Mouse (Mus musculus) erythroblast, adult 5-6 weeks (primary cell): Measurements from ENCODE around the gene Morn3. TPM values are rescaled to one million over a fixed set of nuclear protein-coding genes. Genes with fewer than 3 reads are reported as not detected.

ENCODE experiments used
- ATAC-seq: replicated peaks from 2 replicates; pipeline ENCODE4 v1.8.0; 2016; ENCODE audit warnings: moderate number of reproducible peaks, mild to moderate bottlenecking, moderate TSS enrichment, inconsistent platforms; ENCODE audit not compliant: poor library complexity, low FRiP score, severe bottlenecking
- total RNA-seq, 2 experiments: library from RNA; stranded (forward) in 1 of 2; stranded (reverse) in 1 of 2; fragments of 150-400 nt in 1 of 2; fragments of 200-764, 138-1000 nt in 1 of 2; gene quantifications; 2 replicates each; pipeline versions ENCODE4 v1.2.3 to v1.2.4; 2015 to 2017; ENCODE audit warnings: low replicate concordance in 2 of 2

The Morn3 gene
- total RNA-seq, 2 experiments from 2014 or later, result not detected

DNA sequence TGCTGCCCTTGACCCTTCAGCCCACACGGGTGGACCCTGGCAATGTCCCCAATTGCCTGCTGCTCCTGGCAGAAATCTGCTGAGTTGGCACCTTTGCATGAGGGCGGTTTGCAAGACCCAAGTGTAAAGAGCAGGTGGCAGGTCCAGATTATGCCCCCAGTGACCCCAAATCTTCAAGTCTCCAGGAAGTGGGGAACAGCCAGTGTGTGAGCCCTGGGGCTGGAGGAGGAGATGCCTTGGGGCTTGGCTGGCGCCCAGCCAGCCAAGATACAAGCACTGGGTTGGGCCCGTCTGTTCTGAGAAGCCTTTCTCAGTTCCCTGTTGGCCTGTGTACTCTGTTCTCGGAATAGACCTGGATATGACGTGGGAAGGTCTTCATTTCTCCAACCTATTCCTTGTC, 19.4 kb downstream of the Morn3 start:
- ATAC-seq, result no peak

DNA sequence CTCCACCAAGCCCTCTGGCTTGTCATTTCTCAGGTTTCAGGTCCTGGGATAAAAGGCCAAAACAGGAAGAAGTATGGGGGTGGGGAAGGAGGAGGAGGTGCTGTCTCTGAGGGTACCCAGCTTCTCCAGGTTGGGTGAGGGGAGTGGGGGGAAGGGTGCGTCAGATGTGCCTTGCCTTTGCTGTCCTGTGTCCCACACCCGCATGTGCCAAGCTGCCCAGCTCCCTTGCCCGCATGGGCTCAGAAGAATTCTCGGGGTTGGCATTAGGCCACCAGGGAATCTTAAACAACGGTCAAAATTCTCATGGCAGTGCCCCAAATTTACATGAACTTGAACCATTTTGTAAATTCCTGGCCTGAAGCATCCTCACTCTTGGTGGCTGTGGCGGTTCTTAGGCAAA, 20.4 kb downstream of the Morn3 start:
- no peak for ATAC-seq

GRCm38 (mm10) chr5:123024965-123025573, 21.7 kb downstream of the Morn3 start:
- no peak; the same call in 1 of the 2 replicates for ATAC-seq

DNA sequence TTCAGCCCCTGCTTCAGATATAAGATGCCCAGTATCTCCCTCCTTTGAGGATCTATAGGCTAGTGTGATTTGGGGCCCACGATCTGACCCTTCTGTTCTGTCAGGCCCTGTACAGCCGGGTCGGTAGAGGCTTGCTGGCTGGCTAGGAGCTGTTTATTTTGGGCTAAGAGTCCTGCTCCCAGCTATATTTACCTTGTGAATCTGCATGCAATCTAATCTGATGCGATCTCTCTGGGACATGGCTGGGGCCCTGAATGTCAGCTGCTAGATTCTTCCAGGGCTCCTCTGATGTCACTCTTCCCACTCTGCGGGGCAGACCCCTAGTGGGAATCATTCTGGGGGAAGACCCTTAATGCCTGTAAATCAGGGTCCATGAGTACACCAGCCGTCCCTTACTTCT, 22.5 kb downstream of the Morn3 start:
- no peak for ATAC-seq

- no peak for ATAC-seq
Measured at GRCm38 (mm10) chr5:123023049-123023448, 23.8 kb downstream of the Morn3 start.

DNA sequence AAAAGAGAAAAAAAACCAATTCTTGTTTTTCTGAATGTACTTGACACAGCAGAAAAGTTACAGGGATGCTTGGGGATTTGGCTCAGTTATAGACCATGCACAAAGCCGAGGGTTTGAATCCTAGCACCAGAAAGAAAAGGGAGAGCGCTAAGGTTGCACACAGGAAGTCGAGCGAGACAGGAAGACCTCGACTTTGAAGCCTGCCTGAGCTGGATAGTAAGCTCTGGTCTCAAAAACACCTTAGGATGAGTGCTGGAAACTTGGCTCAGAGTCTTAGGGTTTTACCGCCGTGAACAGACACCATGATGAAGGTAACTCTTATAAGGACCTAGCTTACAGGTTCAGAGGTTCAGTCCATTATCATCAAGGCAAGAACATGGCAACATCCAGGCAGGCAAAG, 25.4 kb downstream of the Morn3 start:
- no peak for ATAC-seq

DNA sequence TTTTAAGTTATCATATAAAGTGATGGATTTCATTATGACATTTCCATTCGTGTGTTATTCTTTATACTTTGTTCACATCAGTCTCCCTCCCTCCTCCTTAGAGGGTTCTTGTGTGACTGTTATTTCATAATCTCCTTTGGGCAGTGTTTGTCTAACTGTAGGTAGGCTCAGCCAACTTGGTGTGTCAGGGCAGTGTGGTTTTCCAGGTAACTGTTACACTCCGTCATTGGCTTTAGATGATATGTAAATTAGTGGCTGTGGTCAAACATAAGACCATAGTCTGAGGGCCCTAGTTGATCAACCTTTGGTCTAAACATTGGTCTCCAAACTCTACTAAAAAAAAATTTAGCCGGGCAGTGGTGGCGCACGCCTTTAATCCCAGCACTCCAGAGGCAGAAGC, 26.4 kb downstream of the Morn3 start:
- no peak for ATAC-seq

DNA sequence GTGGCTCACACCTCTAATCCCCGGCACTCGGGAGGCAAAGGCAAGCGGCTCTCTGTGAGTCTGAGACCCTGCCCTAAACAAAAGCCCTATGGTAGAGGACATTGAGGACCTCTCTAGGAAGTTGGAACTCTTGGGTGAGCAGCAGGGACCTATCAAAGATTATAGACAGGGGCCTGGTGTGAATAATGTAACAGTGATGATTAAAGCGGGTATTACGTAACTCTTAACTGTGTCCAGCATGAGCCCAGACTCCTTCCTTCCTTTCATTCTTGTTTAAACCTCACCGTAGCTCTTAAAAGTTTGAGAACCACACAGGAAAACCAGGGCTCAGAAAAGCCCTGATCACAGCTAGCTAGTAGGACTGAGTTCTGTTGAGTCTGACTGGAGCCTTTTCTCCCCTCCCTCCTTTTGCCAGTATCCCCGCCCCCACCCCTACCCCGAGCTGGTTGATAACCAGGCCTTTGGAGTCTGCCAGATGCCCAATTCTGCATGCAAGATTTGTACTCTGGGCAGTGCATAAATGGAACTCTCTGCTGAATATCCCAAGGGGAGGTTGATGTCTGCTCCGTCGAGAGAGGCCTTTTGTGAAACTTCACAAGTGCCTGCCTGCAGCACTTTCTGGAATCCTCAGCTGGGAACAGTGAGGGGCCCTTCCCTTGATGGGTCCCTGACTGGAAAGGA, 27.3 kb downstream of the Morn3 start:
- no peak for ATAC-seq

DNA sequence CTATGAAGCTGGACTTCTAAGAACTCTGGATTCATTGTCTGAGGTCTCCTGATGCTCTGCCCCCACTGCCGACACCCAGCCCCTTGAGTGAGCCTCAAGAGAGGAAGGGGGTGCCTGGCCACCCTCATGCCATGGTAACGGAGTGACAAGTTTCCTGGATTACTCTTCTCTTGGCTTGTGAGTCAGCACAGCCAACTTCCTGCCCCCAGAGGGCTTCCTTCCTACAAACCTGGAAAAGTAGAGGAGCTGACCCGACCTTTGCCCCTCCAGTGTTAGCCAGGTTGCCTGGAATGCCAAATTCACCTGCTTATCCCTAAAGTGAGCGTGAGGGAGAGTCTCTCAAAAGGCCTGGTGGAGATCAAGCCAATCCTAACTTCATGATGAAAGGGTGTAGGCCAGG, 29.3 kb downstream of the Morn3 start:
- ATAC-seq, result no peak

- ATAC-seq, result no peak
Measured at GRCm38 (mm10) chr5:123015915-123016314, 30.9 kb downstream of the Morn3 start.

DNA sequence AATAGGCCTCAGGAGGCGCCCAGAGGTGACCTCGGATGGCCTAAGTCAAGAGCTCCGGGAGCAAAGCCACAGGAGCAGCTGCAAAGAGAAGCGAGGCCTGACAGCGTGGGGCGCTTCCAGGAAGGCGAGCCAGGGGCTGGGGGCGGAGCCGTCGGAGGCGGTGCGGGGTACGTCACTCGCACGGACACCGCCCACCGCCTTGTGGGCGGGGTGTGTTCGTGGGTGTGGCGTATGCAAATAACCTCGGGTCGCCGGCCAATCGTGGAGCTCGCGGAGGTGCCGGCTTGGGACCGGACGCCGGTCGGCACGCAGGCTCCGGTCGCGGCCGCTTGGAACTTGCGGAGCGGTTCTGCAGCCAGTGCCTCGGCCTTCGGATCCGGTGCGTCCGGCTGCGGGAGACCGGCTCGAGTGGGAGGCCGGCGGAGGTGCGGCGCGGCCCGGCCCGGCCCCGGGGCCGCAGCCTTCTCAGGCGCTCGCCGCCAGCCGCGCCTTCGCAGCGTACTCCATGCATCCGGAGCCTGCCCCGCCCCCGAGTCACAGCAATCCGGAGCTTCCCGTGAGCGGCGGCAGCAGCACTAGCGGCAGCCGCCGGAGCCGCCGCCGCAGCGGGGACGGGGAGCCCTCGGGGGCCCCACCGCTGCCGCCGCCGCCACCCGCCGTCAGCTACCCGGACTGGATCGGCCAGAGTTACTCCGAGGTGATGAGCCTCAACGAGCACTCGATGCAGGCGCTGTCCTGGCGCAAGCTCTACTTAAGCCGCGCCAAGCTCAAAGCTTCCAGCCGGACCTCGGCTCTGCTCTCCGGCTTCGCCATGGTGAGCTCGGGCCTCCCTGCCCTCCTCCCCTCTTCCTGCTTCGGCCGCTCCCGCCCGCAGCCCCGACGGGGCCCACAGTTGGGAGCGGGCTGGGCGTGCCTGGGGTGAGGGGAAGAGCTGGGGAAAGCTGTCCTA, 31.8 kb downstream of the Morn3 start, which contains the start of gene Orai1:
Gene Orai1, plus strand, starts transcription at position 322 of the 949 bp plus-strand sequence.
- peak; percentile 92 for ATAC-seq

GRCm38 (mm10) chr5:123013599-123014315, 33.1 kb downstream of the Morn3 start:
- peak; percentile 54 for ATAC-seq

- no peak for ATAC-seq
Measured at GRCm38 (mm10) chr5:123011705-123012104, 35.1 kb downstream of the Morn3 start.

- ATAC-seq, result no peak
Measured at GRCm38 (mm10) chr5:123010806-123011205, 36.0 kb downstream of the Morn3 start.

DNA sequence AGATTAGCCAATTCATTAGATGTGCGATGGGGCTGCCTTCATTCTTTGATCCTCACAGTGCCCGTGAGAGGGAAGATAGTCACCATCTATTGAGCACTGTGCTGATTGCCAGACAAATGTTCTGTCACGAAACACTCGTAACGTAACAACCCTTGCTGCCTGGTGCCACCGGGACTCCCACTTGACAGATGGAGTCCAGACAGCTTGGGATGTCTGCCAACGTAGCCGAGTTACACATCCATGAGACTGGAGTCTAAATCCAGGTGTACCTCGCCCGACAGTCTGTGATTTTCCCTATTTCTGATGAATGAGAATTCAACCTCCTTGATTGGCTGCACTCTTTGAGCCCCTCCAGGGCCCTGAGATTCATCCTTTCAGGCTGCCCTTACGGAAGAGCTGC, 36.9 kb downstream of the Morn3 start:
- no peak for ATAC-seq

GRCm38 (mm10) chr5:123008877-123009493, 37.8 kb downstream of the Morn3 start:
- no peak for ATAC-seq

DNA sequence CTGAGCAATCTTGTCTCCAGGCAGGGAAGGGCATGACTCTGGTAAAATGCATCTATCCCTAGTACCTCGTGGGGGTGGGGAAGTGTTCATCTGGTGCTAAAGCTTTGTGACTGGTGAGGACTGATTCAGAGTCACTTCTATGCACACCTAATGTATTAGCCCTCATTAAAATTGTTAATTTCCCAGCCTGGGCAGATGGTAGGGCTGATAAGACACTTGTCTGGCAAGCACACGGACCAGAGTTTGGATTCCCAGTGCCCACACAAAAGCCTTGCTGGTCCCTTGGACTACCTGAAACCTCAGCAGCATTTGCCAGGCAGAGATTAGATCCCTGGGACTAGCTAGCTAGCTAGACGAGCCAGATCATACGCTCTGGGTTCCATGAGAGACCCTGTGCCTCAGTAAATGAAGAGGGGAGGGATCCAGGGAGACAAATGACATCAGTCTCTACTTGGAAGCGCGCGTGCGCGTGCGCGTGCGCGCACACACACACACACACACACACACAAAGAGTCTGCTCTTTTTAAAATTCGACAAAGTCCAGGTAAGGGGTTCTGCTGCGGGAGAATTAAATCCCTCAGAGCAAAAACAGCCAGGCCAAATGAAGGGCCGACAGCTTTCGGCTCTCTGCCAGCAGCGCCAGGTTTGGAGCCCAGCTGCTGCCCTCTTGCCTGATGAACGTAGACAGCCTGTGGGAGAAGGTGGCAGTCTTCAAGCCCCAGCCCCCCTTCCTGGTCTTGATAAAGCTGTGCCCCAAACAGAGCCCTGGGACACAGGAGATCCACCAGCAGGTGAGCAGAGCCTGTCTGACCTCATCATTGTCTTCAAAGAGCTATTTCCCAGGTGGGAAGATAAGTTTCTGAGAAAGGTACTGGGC, 40.9 kb downstream of the Morn3 start:
- ATAC-seq, result no peak

- ATAC-seq, result no peak
Measured at GRCm38 (mm10) chr5:123000901-123001300, 45.9 kb downstream of the Morn3 start.
